Mouse (Mus musculus): ENCODE data around the gene Rbm38.

The Rbm38 gene

DNA sequence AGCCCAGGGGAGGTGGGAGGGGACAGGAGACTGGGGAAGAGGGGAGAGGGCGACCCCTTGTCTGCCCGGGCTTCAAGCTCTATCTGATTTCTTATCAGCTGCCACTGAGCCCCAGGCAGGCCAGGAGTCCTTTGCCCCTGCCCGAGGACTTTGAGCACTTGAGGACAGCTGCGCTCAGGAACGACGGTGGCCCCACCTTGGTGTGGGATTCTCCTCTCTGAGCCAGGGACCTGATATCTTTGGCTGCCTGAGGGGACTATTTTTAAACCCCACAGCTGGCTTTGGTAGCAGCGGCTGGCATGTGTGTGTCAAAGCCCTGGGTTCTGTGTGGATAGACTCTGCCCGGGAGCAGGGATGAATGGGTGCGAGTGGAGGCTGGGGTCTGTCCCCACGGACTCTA is 37.3 kb downstream of the Rbm38 start:
- DNase-seq (ENCODE audit: inconsistent ontology term): no peak

DNA sequence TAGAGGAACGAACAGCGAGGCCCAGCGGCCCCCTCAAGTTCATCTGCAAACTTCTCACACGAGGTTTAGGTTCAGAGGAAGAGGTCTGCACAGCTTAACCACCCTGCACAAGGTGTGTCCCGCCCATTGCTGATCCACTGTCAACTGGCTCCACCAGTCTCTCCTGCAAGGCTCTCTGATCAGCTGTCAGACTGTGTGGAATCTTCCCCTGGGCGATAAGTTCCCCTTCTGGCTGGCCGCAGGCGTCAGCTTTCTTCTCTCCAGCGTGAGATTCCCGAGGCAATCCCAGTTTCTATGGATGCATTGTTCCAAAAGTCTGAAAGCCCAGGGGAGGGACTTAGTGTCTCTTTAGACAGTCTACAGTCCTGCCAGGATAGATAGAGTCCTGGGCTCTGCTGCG is 38.0 kb downstream of the Rbm38 start:
- no peak for DNase-seq (ENCODE audit: inconsistent ontology term)

DNA sequence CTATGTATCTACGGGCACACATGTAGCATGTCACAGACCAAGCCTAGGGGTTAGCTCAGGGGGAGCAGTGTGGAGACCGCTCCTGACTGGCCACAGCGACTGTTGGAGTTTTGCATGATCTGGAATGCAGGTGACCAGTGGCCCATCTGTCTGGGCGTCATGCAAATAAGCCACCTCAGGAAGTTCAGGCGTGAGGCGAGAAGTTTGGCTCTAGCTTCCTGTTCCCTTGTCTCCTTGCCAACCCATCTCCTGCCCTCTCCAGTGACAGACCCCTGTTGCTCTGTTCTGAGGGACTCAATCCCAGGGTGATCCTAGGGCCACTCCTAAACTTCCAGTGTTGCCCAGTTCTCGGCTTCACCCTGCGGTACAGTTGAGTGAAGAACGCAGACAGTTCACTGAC is 40.2 kb downstream of the Rbm38 start:
- DNase-seq (ENCODE audit: inconsistent ontology term): no peak

DNA sequence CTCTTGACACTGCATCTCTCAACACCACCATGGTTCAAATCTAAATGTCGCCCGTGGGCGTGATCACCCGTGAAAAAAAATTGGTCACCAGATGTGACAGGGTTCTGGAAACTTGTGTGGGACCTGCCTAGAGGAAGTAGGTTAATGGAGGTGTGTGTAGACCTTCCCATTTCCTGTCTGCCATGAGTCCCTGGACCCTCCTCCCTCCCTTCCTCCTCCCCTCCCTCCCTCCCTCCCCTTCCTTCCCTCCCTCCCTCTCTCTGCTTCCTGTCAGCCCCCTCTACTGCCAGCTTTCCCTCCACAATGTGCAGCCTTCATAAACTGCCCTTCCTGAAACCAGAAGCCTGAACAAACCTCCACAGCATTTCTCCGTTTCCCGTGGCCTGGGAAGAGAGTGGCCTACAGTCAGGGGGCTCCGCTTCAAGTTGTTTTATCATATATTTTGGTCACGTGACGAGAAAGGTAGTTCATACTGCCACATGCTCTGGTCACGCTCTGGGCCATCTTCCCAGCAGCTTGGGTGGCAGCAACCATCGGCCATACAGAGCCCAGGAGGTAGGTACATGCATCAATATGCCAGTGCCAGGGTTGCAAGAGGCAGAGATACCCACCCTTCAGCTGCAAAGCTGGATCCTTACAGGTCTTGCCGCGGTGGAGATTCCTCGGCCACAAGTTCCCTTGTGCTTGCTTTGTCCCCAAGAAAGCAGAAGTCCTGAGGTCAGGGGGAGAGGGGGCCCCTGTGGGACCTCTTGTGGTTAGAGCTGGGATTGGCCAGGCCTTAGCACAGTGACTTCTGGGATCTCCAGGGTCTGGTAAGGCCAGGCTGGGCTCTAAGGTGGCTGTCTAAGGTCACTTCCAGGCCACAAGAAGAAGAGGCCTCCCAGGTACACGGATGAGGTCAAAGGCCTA is 41.4 kb downstream of the Rbm38 start:
- DNase-seq (ENCODE audit: inconsistent ontology term): no peak

DNA sequence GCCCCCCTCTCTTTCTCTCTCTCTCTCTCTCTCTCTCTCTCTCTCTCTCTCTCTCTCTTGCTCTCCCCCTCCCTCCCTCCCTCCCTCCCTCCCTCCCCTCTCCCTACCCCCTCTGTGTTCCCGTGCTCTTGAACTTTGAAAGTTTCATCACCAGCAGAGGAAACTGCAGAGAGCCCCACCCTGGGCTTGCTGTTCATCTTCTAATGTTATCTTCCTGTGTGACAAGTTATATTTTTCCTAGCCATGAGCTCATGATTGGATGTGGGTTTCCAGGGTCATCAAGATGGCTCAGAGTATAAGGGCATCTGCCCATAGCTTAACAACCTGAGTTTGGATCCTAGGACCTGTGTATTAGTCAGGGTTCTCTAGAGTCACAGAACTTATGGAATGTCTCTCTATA is 42.9 kb downstream of the Rbm38 start:
- no peak for DNase-seq (ENCODE audit: inconsistent ontology term)

DNA sequence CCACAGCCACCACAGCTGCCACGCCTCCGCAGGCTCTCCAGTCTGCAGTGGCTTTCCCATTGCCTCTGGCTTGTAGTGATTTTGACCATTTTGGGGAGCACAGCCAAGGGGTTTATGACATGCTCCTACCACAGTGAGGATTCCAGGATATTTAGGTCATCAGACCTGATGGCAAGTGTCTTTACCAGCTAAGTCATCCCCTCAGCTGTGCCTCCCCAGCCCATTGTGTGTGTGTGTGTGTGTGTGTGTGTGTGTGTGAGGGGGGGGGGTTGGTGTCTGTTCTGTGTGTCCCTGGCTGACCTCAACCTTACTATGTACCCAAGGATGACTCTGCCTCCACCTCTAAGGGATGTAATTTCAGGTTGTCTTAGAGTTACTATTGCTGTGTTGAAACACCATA is 44.6 kb downstream of the Rbm38 start:
- no peak for DNase-seq (ENCODE audit: inconsistent ontology term)

DNA sequence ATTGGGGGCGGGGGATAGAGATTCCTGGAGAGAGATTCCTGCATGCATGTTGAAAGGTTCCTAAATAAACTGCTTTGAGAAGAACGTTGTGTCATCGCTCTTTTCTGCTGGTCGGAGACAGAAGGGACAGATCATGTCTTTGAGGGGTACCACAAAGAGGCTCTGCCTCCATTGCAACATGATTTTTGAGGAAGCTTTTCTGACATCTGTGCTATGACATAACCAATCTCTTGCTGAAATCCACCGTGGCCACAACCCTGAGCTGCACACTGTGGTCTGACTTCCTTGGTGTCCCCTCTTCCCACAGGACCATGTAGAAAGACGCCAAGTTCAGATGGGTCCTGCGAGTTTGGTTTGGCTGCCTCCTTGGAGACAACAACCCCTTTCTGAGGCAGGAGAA is 52.6 kb downstream of the Rbm38 start:
- no peak for DNase-seq (ENCODE audit: inconsistent ontology term)

DNA sequence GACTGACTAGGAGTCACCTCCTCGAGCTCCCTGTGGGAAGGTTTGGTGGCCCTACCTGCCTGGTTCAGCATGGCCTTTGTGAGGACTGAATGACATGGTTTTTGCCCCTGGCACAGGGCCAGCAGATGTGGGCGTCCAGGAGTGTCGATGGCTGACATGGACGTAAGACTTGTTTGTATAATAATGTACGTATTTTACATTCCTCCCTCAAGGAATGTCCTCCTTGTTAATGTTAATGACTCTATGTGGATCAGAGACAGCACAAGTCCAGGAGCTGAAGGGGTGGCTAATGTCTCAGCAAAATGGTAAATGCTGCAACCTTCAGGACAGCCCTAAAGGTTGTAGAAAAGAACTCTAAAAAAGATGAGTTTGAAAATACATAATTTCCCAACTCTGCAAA is 53.4 kb downstream of the Rbm38 start:
- DNase-seq (ENCODE audit: inconsistent ontology term): no peak

DNA sequence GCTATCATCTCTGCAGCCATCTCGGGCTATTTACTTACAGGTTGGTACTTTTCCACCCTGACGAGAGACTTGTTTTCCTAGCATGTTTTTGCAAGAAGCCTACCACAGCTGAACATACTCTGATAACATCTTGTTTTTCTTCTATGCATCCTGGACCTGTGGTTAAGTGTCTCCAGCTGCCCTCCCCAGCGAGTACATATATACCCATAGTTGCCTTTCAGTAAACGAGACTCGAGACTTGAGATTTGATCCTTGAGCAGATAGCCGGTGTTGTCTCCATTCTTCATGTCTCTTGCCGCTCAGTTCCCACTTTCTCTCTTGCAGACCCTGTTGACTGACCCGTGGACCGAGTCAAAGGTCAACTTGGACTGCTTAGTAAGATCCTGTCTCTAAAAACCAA is 56.6 kb downstream of the Rbm38 start:
- DNase-seq (ENCODE audit: inconsistent ontology term): no peak

DNA sequence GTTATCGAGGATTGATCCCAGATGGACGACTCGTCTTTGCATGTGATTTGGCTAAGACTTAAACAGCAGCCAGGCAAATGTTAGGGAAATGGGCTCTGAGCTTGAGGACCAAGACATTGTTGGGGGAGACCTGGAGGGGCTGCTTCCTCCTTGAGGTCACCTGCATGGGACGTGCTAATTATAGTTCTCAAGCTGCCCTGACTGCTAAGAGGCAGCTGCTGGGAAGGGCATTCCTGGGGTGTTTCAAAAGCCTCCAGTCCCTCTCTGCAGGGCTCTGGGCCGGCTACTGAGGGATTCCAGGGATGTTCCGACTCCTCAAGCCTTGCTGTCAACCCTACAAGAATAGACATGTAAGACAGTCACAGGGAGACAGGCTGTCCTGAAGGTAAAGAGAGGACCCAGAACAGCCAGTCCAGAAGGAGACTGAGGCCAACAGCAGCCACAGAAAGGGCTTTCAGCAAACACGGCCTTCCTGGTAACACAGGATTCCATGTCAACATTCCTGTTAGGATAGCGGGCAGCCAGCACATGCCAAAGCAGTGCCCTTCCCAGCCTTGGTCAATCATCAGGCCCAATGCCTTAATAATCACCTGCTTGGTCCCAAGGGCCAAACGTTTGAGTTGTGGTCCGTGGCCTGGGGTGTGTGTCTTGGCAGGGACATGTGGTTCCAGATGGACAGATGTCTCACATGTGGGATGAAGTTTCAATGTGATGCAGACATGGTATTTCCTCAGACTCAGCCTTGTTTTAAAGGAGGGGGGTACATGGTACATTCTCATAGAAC is 59.7 kb downstream of the Rbm38 start:
- no peak for DNase-seq (ENCODE audit: inconsistent ontology term)

DNA sequence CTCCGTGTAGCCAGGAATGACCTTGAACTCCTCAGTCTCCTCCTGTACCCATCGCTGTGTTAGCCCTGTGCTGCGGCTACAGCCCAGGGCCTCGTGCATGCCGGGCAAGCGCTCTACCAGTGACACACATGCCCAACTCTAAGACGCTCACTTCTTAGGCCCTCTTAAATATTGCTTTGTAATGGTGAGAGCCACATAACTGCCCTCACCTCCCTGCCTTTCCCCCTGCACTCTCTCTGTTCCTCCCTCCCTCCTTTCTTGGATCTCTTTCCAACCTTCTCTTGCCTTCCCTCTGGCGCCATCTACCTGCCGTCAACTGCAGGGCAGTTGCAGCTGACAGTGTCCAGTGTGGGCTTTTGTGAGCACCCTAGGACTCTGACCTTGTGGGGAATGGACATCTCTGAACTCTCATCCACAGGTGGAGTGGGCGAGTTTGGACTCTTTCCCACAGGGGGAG is 60.5 kb downstream of the Rbm38 start:
- DNase-seq (ENCODE audit: inconsistent ontology term): peak; percentile 48

DNA sequence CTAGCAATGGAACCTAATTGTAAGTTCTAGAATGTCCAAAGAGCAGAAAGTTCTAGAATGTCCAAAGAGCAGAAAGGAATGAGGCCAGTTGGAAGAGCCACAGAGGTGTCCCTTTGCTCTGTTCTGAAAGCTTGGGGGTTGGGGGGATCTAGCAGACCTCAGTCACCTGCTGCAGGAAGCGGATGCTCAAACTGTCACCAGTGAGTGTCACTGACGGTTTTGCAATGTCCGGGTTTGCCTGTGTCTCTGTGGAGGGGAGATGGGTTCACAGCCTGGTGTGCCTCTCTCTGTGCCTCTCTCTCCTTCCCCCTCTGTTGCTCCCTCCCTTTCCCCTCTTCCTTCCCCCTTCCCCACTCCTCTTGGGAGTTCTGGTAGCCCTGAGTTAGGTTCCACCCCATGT is 62.4 kb downstream of the Rbm38 start:
- no peak for DNase-seq (ENCODE audit: inconsistent ontology term)

DNA sequence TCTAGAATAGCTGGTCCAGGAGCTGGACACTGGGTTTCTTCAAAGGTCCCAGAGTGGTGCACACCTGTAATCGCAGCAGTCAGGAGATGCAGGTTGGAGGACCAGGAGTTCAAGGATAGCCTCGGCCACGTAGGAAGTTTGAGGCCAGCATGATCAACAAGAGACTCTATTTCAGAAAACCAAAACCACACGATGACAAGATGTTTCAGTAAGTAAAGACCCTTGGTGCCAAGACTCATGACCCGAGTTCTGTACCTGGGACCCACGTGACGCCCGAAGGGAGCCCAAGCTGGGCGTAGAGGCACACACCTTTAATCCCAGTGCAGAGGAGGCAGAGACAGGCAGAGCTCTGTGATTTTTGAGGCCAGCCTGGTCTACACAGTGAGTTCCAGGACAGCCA is 62.8 kb downstream of the Rbm38 start:
- DNase-seq (ENCODE audit: inconsistent ontology term): no peak

DNA sequence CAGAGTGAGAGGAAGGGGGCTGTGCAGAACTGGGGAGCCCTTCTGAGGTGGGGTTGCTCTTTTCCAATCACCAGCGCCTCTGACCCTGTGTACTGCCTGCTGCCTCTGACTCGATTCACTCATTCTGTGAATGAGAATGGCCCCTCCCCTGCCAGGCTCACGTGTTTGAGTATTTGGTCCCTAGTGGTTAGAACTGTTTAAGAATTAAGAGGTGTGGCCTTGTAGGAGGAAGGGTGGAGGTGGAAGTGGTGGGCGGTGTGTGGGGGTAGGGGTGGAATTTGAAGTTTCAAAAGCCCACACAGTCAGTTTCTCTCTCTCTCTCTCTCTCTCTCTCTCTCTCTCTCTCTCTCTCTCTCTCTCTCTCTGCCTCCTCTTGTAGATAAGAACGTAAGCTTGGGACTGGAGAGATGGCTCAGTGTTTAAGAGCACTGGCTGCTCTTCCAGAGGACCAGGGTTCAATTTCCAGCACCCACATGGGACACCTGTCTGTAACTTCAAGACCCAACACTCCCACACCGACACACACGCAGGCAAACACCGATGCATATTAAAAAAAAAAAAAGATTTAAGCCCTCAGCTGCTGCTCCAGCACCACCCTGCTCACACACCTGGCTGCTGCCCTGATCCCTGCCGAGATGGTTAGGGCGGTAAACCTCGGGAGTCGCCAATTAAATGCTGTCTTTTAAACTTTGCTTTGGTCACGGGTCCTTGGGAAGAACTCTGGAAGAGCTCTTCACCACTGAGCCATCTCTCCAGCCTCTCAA is 63.6 kb downstream of the Rbm38 start:
- DNase-seq (ENCODE audit: inconsistent ontology term): peak; percentile 46
